Mouse (Mus musculus) heart, embryonic 15.5 days (tissue): ENCODE measurements around the gene Rab15. TPM values are rescaled to one million over a fixed set of nuclear protein-coding genes. Genes with fewer than 3 reads are reported as not detected.

Experiments
- ATAC-seq: fragments of 200-750 bp; cut with Nextera tagmentation; replicated peaks from 2 replicates; pipeline ENCODE4 v1.8.0; 2017; ENCODE audit warnings: low read depth, moderate TSS enrichment; ENCODE audit not compliant: insufficient number of reproducible peaks, insufficient read depth, low FRiP score
- H3K27ac ChIP-seq: fragments of 300-500 bp; sonication (generic); 2 replicates; pipeline ENCODE4 v1.5.1; 2015; ENCODE audit warnings: mild to moderate bottlenecking, inconsistent platforms
- H3K27me3 ChIP-seq: fragments of 300-500 bp; sonication (generic); 2 replicates; pipeline ENCODE4 v1.6.1; 2015; ENCODE audit warnings: inconsistent platforms
- H3K36me3 ChIP-seq: fragments of 300-500 bp; sonication (generic); 2 replicates; pipeline ENCODE4 v1.6.1; 2015; ENCODE audit warnings: mild to moderate bottlenecking, inconsistent platforms
- H3K4me1 ChIP-seq: fragments of 300-500 bp; sonication (generic); replicated peaks from 2 replicates; pipeline ENCODE4 v1.6.1; 2015; ENCODE audit warnings: inconsistent platforms
- H3K4me2 ChIP-seq: fragments of 300-500 bp; sonication (generic); 2 replicates; pipeline ENCODE4 v1.6.1; 2015; ENCODE audit warnings: inconsistent platforms, mild to moderate bottlenecking, moderate library complexity
- H3K4me3 ChIP-seq: fragments of 300-500 bp; sonication (generic); 2 replicates; pipeline ENCODE4 v1.5.1; 2015; ENCODE audit warnings: mild to moderate bottlenecking, inconsistent platforms
- H3K9ac ChIP-seq: fragments of 300-500 bp; sonication (generic); 2 replicates; pipeline ENCODE4 v1.6.1; 2015; ENCODE audit warnings: mild to moderate bottlenecking, inconsistent platforms
- H3K9me3 ChIP-seq: fragments of 300-500 bp; sonication (generic); replicated peaks from 2 replicates; pipeline ENCODE4 v1.6.1; 2016; ENCODE audit warnings: inconsistent platforms
- WGBS: fragments of 180-500 bp; shearing (Covaris S2); methylation state at CpG from one replicate; pipeline ENCODE4 v1.1.7; 2015; ENCODE audit warnings: mixed read lengths; 5-methylcytosine and 5-hydroxymethylcytosine counted together
- polyA plus RNA-seq: library from polyadenylated mRNA; unstranded; fragments of >200 nt; fragmentation: Nextera tagmentation; extraction: Ambion mirVana; gene quantifications from 2 replicates; pipeline ENCODE4 v1.2.1, GENCODE M21; 2015

The Rab15 gene
- polyA plus RNA-seq, 1 experiment from 2014 or later: 3.5 TPM

DNA sequence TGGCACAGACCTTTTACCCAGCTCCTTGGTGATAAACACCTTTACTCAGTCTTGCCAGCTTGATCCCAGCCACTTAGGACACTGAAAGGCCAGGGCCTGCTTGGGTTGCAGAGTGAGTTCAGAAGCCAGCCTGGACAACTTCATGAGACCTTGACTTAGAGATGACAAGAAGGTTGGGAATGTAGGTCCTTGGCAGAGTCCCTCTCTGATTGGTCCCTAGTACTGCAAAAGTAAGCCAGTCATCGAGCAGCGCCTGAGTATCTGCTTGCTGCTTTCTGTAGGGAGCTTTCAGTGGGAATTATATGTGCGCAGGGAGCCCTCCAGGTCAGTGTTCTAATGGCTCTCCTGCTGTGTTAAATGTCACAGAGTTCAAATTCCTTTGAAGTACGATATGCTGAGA is 47.6 kb downstream of the Rab15 start:
- Histone ChIP-seq H3K9ac (no peak overlapping the region), H3K4me3 (no peak overlapping the region), H3K9me3 (no peaks in the 10 kb centered on the region), H3K36me3 (peaks cover 9% of the 10 kb centered on the region), H3K4me1 (peaks cover 5% of the 10 kb centered on the region), H3K27ac (peak overlapping the region; percentile 3; the same call in 1 of the 2 replicates), H3K27me3 (no peaks in the 10 kb centered on the region), H3K4me2 (no peak overlapping the region)
- ATAC-seq: no peak
- 38% methylated on average over 4 of the region's 4 CpGs for WGBS

DNA sequence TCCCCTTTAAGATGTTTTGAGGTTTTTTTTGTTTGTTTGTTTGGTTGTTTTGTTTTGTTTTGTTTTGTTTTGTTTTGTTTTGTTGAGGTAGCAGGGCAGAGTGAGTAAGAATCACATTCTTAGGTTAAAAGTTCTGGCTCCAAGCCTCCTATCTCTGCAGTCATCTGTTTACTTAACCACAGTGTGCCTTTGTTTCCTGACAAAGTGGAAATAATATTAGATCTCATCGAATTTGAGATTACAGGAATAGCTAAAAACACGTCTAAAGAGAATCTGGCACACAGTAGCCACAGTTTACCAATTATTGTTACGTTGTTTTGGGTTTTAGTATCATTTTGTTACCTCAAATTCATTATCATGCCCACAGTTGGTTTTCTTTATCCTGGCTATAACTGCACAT is 48.1 kb downstream of the Rab15 start:
- Histone ChIP-seq H3K9me3 (no peaks in the 10 kb centered on the region), H3K4me1 (peaks cover 5% of the 10 kb centered on the region), H3K4me3 (no peak overlapping the region), H3K27ac (peak overlapping the region; percentile 3; the same call in 1 of the 2 replicates), H3K4me2 (no peak overlapping the region), H3K27me3 (no peaks in the 10 kb centered on the region), H3K9ac (no peak overlapping the region), H3K36me3 (peaks cover 5% of the 10 kb centered on the region)
- 57% methylated on average over 3 of the region's 3 CpGs for WGBS
- ATAC-seq: no peak

DNA sequence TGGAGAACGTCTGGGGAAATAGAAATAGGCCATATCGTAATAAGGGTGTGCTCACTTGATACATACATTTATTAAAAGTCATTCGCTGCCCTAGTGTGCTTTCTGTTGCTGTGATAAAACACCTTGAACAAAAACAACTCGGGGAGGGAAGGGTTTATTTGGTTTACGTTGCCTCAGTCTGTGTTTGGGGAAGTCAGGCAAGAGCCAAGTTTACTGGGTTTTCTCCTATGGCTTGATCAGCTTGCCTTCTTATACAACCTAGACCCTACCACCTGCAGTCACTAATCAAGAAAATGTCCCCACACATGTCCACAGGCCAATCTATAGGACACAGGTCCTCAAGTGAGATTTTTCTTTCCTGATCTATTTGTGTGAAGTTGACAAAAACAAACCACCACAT is 51.2 kb downstream of the Rab15 start:
- Histone ChIP-seq H3K9ac (no peak overlapping the region), H3K9me3 (no peaks in the 10 kb centered on the region), H3K36me3 (no peaks in the 10 kb centered on the region; the same call in 1 of the 2 replicates), H3K4me1 (peaks cover 5% of the 10 kb centered on the region), H3K27ac (no peak overlapping the region), H3K27me3 (no peaks in the 10 kb centered on the region), H3K4me2 (no peak overlapping the region), H3K4me3 (no peak overlapping the region)
- whole genome bisulfite sequencing: 88% methylated on average over 5 of the region's 5 CpGs
- ATAC-seq: no peak

DNA sequence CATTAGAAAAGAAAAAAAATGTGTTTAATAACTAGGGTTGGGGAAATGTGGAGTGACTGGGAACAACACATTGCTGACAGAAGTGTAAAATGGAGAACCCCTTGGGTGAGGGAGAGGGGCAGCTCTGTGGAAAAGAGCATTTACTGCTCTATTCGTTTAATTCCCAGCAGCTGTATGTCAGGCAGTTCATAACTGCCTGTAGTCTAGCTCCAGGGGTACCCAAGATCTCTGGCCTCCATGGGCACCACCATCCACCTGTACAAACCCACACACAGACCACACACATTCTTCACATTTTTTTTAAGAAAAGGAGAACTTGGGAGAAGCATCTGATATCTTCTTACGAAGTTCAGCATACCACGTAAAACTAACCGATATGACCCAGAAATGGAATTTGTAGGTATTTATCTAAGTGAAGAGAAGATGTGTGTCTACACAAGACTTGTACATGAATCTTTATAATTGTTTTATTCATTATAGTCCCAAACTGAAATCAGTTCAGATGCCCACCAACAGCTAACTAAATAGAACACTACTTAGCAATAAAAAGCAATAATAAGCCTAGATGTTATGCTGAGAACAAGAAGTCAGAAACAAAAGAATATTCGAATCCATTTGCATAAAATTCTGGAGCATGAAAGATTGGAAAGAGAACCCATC is 51.7 kb downstream of the Rab15 start:
- Histone ChIP-seq H3K4me3 (no peak overlapping the region), H3K4me1 (peaks cover 10% of the 10 kb centered on the region), H3K27me3 (no peaks in the 10 kb centered on the region), H3K9ac (no peak overlapping the region), H3K9me3 (no peaks in the 10 kb centered on the region), H3K4me2 (no peak overlapping the region), H3K27ac (no peak overlapping the region), H3K36me3 (no peaks in the 10 kb centered on the region; the same call in 1 of the 2 replicates)
- 82% methylated on average over 5 of the region's 5 CpGs for WGBS
- no peak for ATAC-seq

DNA sequence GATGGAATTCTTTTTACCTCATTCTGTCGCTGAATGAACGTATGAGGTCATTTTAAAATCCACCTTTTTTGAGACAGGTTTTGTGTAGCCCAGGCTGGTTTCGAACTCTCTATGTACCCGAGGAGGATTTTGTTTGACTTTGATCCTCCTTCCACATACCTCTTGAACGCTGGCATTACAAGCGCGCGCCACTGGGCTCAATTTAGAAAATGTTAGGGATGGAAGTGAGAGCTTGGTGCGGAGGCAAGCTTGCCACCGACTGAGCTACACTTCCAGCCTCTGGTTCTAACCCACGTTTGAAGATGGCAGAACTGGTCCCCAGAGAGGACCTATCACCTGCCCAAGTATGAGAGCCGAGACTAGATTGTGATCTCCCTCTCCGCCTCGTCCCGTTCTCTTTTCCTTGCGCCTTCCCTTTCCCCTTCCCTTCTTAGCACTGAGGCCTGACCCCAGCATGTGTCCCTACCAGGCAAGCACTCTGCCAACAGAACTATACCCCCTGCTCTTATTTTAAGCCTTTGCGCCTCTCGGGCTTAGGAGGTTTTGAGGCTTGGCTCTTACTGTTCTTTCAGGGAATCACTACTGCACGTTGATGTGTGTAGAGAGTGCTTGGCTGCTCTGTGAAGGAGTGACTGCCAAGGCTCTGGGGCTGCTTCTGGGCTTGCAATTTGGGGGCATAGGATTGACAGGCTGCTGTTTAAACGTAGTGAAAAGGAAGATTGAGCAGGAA is 56.6 kb downstream of the Rab15 start:
- Histone ChIP-seq H3K4me3 (peak overlapping the region; percentile 70), H3K4me2 (peak overlapping the region; percentile 63), H3K27ac (peak overlapping the region; percentile 88), H3K27me3 (no peaks in the 10 kb centered on the region), H3K4me1 (peaks cover 8% of the 10 kb centered on the region), H3K9ac (peak overlapping the region; percentile 75), H3K36me3 (no peaks in the 10 kb centered on the region), H3K9me3 (no peaks in the 10 kb centered on the region)
- ATAC-seq: peak; percentile 50
- 24% methylated on average over 20 of the region's 20 CpGs for WGBS

DNA sequence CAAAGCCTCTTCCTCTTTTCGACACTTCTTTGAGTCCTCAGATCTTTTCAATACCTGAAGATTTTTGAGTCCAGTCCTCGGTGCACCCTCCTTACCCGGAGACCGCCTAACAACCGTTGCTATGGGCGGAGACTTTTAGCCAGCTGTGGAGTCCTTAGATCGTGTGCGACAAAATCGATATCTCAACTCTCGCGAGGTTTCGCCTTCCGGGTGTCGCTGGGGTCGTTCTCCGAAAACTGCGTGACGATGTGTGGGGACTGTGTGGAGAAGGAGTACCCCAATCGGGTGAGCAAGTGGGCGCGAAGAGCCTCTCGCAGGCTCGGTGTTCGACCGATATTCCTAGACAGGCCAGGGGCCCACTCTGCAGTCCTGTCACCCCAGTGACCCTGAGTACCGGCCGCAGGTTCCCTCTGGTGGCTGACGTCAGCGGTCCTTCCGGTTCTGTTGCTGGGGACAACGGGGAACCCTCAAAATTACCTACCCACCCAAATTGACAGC is 57.3 kb downstream of the Rab15 start, which contains the start of the genes Churc1 and Fntb:
Gene Churc1, plus strand, starts transcription at position 185 of the 498 bp plus-strand sequence.
Gene Fntb, plus strand, starts transcription at position 236 of the 498 bp plus-strand sequence.
- Histone ChIP-seq H3K4me3 (peak within 1 kb of the TSS; percentile 70), H3K4me2 (peak within 1 kb of the TSS; percentile 63)
- under 1% methylated on average over 31 of the region's 31 CpGs for WGBS

DNA sequence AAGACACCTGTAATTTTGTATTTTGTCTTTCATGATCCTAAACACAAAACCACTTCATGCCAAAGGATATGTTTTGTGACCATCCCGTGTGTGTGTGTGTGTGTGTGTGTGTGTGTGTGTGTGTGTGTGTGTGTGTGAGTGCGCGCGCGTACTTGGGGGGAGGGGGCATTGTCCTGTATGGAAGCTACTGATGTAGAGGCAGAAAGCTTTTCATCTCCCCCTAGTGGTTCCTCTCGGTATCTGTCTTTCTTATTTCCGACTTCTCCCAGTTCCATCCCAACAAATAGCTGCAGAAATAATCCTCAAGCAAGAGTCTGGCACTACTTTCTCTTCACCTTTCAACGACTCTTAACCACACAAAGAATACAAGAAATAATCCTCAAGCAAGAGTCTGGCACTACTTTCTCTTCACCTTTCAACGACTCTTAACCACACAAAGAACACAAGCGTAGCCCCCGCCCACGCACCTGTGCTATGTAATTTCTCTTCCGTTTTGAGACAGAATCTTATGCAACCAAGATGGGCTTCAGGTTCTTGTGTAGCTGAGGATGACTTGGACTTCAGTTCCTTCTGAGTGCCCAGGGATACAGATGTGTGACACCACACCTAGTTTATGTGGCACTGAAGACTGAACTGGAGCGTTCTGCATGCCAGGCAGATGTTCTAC is 69.9 kb downstream of the Rab15 start:
- 53% methylated on average over 14 of the region's 14 CpGs for WGBS
- Histone ChIP-seq H3K27me3 (no peaks in the 10 kb centered on the region), H3K4me3 (no peak overlapping the region), H3K27ac (no peak overlapping the region), H3K4me2 (no peak overlapping the region), H3K9ac (no peak overlapping the region), H3K9me3 (no peaks in the 10 kb centered on the region), H3K36me3 (no peaks in the 10 kb centered on the region), H3K4me1 (no peaks in the 10 kb centered on the region)
- no peak for ATAC-seq

More for the DNA sequence above, 57.3 kb downstream of the Rab15 start, which contains the start of the genes Churc1 and Fntb:
- peaks cover 8% of the 10 kb centered on the region for H3K4me1 ChIP-seq
- ATAC-seq: peak; percentile 89
- H3K27ac ChIP-seq: peak within 1 kb of the TSS; percentile 88
- H3K27me3 ChIP-seq: no peaks in the 10 kb centered on the region
- H3K36me3 ChIP-seq: no peaks in the 10 kb centered on the region
- peak within 1 kb of the TSS; percentile 75 for H3K9ac ChIP-seq
- no peaks in the 10 kb centered on the region for H3K9me3 ChIP-seq

DNA sequence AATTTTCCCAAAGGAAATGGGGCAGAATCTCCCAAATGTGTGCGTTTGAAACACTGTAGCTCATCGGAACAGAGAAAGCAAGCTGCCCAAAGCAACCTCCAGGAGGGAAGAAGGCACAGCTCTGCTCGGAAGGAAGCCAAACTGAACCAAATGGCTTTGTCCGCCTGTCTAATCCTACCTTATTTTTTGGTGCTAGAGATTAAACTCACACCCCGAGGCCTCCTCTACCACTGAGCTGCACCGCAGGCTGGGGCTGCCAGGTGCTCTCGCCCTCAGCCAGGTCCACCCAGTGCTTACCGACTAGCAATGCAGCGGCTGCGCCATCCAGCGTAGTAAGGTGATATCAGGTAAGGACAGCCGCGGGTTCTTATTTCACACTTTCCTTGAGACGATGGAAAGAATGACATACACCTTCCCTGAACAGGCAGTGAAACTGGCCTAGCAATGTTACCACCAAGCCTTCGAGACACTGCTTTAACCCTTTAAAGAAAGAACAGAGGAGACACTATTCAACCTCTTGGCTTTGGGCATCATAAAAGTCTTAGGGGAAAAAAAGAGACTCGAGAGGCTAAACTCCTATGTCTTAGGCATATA is 71.7 kb downstream of the Rab15 start:
- Histone ChIP-seq H3K9me3 (no peaks in the 10 kb centered on the region), H3K4me1 (no peaks in the 10 kb centered on the region), H3K36me3 (no peaks in the 10 kb centered on the region), H3K9ac (no peak overlapping the region), H3K4me2 (no peak overlapping the region), H3K4me3 (no peak overlapping the region), H3K27ac (no peak overlapping the region), H3K27me3 (no peaks in the 10 kb centered on the region)
- no peak for ATAC-seq
- 72% methylated on average over 16 of the region's 16 CpGs for WGBS

Other genes with a start within 250 kb of the Rab15 start
- 5.7 and 6.6 TPM in 2 replicates for gene Sptb, start 112.4 kb downstream of the Rab15 start, polyA plus RNA-seq
- 173 and 183 TPM in 2 replicates for gene Churc1, start 57.4 kb downstream of the Rab15 start, polyA plus RNA-seq
- 20.8 and 27.0 TPM in 2 replicates for gene Fntb, start 57.3 kb downstream of the Rab15 start, polyA plus RNA-seq
- 0.69 and 1.7 TPM in 2 replicates for gene Gpx2, start 27.4 kb downstream of the Rab15 start, polyA plus RNA-seq
- 8.4 and 9.1 TPM in 2 replicates for gene Max, start 139.3 kb upstream of the Rab15 start, polyA plus RNA-seq